Mouse (Mus musculus) olfactory bulb, adult 2 months (tissue): ENCODE results near the gene Rgsl1.

ENCODE experiments used
- CTCF ChIP-seq: fragments of 200-500 bp; IDR thresholded peaks from 2 replicates; pipeline ENCODE4 v1.5.1; 2012; ENCODE audit warnings: low read depth, mild to moderate bottlenecking, low read length, moderate library complexity; ENCODE audit not compliant: insufficient read depth
- POLR2A ChIP-seq: fragments of 200-500 bp; IDR thresholded peaks from 2 replicates; pipeline ENCODE4 v1.6.1; 2012; ENCODE audit warnings: mild to moderate bottlenecking, low read depth, low read length, moderate library complexity; ENCODE audit not compliant: insufficient read depth

DNA sequence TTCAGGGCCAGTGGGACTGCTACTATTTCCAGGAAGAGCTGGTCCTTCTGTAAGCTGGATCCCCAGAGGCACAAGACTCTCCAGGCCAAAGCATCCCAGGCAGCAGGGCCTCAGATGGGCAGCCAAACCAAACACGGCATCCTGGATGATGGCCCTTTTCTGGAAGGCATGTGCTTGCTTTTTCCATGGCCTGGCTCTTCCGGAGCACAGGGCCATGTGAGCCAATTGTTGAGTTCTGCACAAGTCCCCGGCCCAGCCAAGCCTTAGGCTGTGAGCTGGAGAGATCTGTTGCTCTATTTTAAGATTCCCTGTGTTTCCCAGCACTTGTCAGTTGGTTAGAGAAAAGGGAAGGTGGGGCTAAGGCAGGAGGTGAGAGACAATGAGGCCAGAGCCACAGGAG lies 113.3 kb downstream of the Rgsl1 start:
- TF ChIP-seq POLR2A (no peak), CTCF (no peak)
